Mouse (Mus musculus): ENCODE measurements at regions not wholly inside any gene's neighbourhood (a gene's known extent, or its start where the extent isn't known, plus 50 kb on each side); places are given as distances from the start of the nearest gene placed in this dataset.

GRCm38 (mm10) chr3:131970827-131971226, 114.3 kb upstream of the Dkk2 start:
- TF ChIP-seq POLR2A (IDR thresholded peaks at IDR 0.05; ENCODE audit: low read depth, low read length) (no peak), CTCF (IDR thresholded peaks at IDR 0.05; ENCODE audit: extremely low read depth, insufficient read length, insufficient replicate concordance, low read depth, low read length) (no peak)
